Mouse (Mus musculus) bone marrow macrophage, adult 2 months (primary cell): Measurements from ENCODE around the gene Ppp1r36. TPM values are rescaled to one million over a fixed set of nuclear protein-coding genes. Genes with fewer than 3 reads are reported as not detected.

Experiments used
- H3K27ac ChIP-seq: 2 replicates; pipeline ENCODE4 v1.5.1; 2012; ENCODE audit warnings: low read depth, low read length; ENCODE audit not compliant: insufficient read depth
- H3K4me1 ChIP-seq: 2 replicates; pipeline ENCODE4 v1.6.1; 2012; ENCODE audit warnings: low read length; ENCODE audit not compliant: control insufficient read depth, insufficient read depth
- H3K4me3 ChIP-seq: 2 replicates; pipeline ENCODE4 v1.5.1; 2012; ENCODE audit warnings: mild to moderate bottlenecking, low read length, moderate library complexity; ENCODE audit not compliant: insufficient read depth
- CTCF ChIP-seq: IDR thresholded peaks from 2 replicates; pipeline ENCODE4 v1.5.1; 2012; ENCODE audit warnings: low read depth, mild to moderate bottlenecking, low read length, moderate library complexity
- POLR2A ChIP-seq: IDR thresholded peaks from 2 replicates; pipeline ENCODE4 v1.6.1; 2012; ENCODE audit warnings: mild to moderate bottlenecking, low read depth, low read length, borderline replicate concordance
- polyA plus RNA-seq: library from polyadenylated mRNA; stranded (reverse); fragments of >200 nt; gene quantifications from 2 replicates; pipeline ENCODE4 v1.2.4, GENCODE M21; 2012; ENCODE audit not compliant: missing spikeins, insufficient read depth, insufficient read length

The Ppp1r36 gene
- not detected in 2 replicates for polyA plus RNA-seq

DNA sequence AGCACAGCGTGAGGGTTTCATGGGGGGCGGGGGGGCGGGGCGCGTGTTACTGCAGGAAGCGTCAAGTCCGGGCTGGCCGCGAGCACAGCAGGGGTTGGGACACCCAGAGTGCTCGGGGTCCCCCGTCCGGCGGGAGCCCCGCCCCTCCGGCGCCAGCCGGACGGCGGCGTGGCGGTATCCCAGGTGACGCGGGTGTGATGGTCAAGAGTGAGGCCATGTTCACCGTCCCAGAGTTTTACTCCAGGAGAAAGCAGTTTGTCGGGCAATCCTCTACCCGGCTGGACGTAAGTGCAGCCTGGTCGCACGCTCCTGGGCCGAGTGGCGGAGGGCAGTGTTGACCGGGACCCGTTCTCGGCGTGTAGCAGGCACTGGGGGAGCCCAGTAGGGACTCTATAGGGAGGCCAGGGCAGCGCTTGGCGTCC lies at the start of gene Ppp1r36:
TSS of gene Ppp1r36 (plus strand) at position 106 of the 422 bp plus-strand sequence.
- H3K27ac ChIP-seq: no peak within 1 kb of the TSS
- TF ChIP-seq POLR2A: no peak
- no peak for TF ChIP-seq CTCF
- peak within 1 kb of the TSS; percentile 5; the same call in 1 of the 2 replicates for H3K4me3 ChIP-seq
- H3K4me1 ChIP-seq: no peaks in the 10 kb centered on the region

DNA sequence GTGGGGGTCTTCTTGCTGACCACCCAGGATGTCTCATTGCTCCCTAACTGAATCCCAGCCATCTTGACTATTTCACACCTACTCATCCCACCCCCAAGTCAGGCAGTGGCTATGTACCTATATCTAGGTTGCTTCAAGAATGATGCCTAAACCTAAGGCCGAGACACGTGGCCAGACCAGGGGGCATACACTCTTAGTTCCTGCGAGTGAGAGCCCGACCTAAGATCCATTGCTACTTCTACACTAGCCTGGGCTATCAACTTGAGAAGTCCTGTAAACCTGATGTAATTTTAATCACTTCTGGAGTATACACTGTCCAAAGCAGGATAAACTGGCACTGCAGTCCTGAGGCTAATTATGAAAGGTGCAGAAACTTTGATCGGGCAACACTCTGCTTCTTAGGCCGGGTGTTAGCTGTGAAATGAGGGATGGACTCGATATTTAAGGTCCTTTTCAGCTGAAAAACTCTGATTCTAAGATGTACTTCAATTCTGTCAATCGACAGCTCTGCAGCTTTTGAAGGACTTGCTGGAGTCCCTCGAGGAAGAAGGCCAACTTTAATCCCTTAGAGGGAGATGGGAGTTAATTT lies 49.0 kb upstream of the Ppp1r36 start:
- peak overlapping the region; percentile 83 for H3K4me3 ChIP-seq
- peak overlapping the region; percentile 93 for H3K27ac ChIP-seq
- peaks cover 29% of the 10 kb centered on the region for H3K4me1 ChIP-seq
- TF ChIP-seq POLR2A (no peak), CTCF (no peak)

DNA sequence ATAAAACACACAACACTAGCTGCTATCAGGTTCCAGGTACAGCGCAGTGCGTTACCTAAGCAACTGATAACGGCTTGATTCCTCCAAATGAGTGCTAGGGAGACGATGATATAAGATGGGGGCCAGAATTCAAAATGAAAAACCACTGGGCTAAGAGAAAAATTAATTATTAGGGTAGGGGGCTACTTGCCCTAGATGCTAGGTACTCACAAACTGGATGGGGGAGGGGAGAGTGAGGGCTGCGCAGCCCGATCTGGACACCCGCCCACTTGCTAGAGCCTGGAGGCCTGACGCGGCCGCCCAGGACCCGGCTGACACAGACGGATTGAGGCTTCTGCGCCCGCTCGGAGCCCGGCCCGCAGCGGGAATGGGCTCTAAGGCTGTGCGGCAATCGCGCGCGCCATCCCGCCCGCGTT lies 48.5 kb upstream of the Ppp1r36 start:
- Histone ChIP-seq H3K4me1 (peaks cover 29% of the 10 kb centered on the region), H3K27ac (peak overlapping the region; percentile 93), H3K4me3 (peak overlapping the region; percentile 83)
- TF ChIP-seq POLR2A: no peak
- no peak; the same call in 1 of the 2 replicates for TF ChIP-seq CTCF

DNA sequence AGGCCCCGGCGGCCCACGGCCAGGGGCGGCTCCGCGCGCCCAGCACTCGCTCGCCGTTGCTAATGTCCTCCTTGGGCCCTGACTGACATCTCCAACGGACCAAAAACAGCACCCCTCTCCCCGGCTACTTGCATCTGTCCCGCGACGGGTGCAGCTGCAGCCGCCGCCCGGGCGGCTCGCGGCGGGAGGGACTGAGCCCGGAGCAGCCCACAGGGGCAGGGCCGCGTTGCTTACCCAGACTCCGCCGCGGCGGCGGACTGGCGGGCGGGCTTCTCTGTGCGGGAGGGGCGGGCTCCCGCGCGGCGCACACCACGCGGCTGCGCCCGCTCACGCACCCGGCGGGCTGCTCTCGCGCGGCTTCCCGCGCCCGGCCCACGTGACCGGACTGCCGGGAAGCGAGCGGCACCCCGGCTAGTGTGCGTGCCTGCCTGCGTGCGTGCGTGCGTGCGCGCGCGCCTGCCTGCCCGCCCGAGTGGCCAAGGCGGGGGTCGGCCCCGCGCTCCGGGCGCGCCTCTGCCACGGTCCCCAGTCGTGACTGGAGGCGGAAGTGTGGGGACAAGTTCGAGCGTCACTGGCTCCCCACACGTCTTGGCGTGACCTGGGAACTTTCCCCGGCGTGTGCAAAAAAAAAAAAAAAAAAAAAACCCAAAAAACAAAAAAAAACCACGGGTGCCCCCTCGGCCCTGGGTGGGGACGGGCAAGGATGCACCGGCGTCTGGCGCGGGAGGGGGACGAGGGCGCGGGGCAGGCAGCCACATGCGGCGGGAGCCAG lies 47.9 kb upstream of the Ppp1r36 start, which contains the start of gene Zbtb25:
TSS of gene Zbtb25 (minus strand) at position 397 of the 772 bp plus-strand sequence.
- TF ChIP-seq POLR2A: no peak
- TF ChIP-seq CTCF: no peak
- Histone ChIP-seq H3K4me3 (peak within 1 kb of the TSS; percentile 83), H3K27ac (peak within 1 kb of the TSS; percentile 93), H3K4me1 (peaks cover 34% of the 10 kb centered on the region)

DNA sequence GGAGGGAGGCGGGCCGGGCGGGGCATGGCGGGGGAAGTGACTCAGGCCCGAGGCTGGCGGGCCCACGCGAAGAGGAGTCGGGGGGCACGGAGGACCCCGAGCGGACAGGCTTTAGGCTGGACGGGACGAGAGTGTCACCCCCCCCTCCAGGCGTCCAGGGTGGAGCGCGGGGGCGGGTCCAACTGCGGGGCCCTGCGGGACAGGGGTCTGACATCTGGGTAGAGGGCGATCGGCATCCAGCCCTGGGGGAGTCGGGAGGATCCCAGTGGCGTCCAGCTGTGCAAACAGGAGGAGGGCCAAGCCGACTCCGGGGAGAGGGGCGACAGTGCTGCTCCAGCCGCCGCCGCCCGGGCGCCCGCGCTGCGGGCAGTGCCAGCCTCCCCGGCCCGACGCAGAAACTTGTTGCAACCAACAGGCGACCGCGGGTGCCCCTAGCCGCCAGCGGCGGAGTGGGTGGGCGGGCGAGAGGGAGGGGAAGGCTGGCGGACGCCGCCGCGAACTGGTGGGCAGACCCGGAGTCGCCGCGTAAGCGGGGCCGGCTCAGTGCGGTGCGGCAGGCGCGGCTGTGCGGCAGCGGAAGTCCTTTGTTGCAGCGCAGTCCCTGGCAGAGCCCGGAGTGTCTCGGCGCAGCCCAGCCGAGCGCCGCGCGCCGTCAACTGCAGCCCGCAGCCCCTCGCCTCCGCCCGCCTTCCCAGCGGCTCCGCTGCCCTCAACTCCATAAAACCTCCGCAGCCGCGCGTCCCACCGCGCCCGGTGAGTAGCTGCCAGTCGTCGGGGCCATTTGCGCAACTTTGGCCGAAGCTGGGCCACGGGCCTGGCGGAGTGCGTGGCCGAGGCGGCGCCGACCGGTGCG lies 47.1 kb upstream of the Ppp1r36 start, which contains the start of gene Zbtb1:
TSS of gene Zbtb1 (plus strand) at position 289 of the 853 bp plus-strand sequence.
- Histone ChIP-seq H3K4me3 (peak within 1 kb of the TSS; percentile 83), H3K4me1 (peaks cover 37% of the 10 kb centered on the region), H3K27ac (peak within 1 kb of the TSS; percentile 93)
- TF ChIP-seq CTCF: no peak
- no peak for TF ChIP-seq POLR2A

DNA sequence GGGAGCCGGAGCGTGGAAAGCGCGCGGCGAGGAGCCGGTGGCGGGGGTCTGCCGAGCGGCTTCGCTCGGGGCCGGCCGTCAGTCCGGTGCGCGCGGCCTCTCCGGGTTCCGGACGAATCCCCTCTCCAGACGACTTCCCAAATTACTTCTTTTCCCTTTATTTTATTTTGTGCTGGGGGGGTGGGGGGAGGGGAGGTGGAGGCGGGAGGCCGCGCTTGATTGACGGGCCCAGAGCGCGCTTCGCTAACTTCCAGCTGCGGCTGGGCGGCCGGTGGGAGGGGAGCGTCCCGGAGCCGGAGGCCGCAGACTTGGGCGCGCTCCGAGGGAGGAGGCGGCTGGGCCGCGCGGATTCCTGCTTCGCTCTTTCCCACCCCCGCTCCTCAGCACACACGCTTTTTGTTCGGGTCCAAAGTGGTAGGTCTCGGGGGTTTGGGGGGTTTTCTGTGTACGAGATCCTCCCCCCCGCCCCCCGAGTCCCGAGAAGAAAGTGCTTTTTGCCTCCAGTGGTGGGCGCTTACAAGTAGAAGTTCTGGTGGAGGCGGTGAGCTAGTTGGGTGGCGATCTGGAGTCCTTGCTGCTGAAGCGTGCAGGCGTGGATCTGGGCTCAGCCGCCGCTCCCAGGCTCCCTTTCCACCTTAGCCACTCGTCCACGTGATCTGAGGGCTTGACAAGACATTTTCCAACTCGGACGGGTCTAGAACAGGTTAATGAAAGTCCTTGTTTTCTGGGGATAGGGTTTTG lies 46.3 kb upstream of the Ppp1r36 start:
- H3K4me3 ChIP-seq: peak overlapping the region; percentile 83
- peak overlapping the region; percentile 93 for H3K27ac ChIP-seq
- peaks cover 39% of the 10 kb centered on the region for H3K4me1 ChIP-seq
- TF ChIP-seq CTCF (no peak), POLR2A (no peak)

DNA sequence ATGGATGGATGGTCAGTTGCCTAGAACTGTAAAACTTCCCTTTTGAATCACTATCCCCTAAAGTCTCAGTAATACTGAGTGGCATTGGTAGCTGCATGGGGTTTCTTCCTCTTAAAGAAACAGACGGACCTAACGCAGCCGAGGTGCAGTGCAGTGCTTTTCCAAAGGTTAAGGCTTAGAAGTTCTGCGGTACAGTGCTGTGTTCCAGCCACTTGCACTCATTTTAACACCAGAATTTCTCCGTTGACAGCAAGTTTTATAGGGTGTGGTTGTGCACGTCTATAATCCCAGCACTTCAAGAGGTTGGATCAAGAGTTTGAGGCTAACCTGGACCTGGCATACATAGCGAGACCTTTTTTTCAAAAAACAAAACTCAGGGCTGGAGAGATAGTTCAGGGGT lies 45.3 kb upstream of the Ppp1r36 start:
- TF ChIP-seq CTCF: no peak
- no peak for TF ChIP-seq POLR2A
- Histone ChIP-seq H3K4me1 (peaks cover 43% of the 10 kb centered on the region), H3K27ac (peak overlapping the region; percentile 53), H3K4me3 (peak overlapping the region; percentile 83)

DNA sequence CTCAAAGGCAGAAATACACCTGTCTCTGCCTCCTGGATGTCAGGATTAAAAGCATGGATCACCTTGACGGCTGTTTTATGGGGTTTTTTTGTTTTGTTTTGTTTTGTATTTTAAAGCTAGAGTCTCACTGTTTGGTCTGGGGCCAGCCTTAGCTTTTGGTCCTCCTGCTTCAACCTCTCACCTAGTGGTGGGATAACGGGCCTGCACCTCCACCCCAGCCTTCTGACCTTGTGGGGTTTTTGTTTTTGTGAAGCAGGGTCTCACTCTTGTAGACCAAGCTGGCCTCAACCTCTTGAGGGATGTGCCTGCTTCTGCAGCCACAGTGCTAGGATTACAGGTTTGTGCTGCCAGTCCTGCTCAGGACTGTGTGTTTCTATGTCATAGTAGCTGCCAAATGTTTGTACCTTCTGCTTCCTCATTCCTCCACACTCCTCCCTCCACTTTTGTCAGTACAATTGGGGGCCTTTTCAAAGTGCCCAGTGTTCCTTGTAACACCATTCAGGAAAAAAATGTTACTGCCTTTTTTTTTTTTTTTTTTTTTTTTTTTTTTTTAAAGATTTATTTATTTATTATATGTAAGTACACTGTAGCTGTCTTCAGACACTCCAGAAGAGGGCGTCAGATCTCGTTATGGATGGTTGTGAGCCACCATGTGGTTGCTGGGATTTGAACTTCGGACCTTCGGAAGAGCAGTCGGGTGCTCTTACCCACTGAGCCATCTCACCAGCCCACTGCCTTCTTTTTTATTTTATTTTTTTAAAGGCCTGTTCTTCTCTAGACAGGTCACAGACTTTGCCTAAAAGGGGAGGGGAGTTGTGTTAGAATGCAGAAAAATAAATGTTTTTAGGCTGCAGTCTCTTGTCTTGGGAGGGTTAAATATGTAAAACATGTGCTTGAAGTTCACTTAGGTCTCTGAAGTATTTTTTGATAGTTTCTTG lies 44.2 kb upstream of the Ppp1r36 start:
- peak overlapping the region; percentile 83 for H3K4me3 ChIP-seq
- H3K4me1 ChIP-seq: peaks cover 44% of the 10 kb centered on the region
- H3K27ac ChIP-seq: peak overlapping the region; percentile 7; the same call in 1 of the 2 replicates
- no peak for TF ChIP-seq CTCF
- no peak for TF ChIP-seq POLR2A
